Mouse (Mus musculus) small intestine, adult 2 months (tissue): Measurements from ENCODE around the gene Rhox1.

Source experiments
- CTCF ChIP-seq: fragments of 200-500 bp; IDR thresholded peaks from 2 replicates; pipeline ENCODE4 v1.5.1; 2012; ENCODE audit warnings: low read depth, mild to moderate bottlenecking, control low read depth, inconsistent platforms, low read length, moderate library complexity, mixed read lengths; ENCODE audit not compliant: insufficient replicate concordance, insufficient read length; ENCODE audit errors: extremely low read depth
- POLR2A ChIP-seq: fragments of 200-500 bp; IDR thresholded peaks from 2 replicates; pipeline ENCODE4 v1.6.1; 2012; ENCODE audit warnings: low read depth, mild to moderate bottlenecking, control low read depth, inconsistent platforms, low read length, moderate library complexity

DNA sequence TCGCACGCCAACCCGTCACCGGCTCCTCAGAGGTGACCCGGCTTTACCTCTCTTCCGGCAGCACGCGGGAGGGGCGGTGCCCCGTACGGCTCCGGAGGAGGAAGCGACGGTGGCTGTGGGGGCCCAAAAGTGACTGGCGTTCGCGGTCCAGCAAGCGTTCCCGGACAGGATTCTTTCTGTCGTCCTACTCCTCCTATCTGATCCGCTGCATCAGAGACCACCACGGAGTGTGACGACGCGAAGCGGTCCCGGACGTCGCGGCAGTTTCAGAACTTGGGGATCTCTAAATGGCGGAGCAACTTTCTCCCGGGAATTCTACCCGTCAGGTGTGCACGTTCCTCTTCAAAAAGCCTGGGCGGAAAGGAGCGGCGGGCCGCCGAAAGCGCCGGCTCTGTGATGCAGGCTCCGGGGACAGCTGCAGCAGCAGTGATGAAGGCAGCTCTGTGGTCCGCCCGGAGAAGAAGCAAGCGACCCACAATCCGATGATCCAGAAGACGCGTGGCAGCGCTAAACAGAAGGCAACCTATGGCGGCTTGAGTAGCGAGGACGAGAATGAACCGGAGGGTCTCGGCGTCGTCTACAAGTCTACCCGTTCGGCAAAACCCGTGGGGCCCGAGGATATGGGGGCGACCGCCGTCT, 30.8 kb downstream of the Rhox1 start, which contains the start of the genes Ndufa1 and Rnf113a1:
- no peak for TF ChIP-seq CTCF
- TF ChIP-seq POLR2A: no peak
